ENCODE assay signal across 8 mouse cellular contexts in the genomic region with DNA sequence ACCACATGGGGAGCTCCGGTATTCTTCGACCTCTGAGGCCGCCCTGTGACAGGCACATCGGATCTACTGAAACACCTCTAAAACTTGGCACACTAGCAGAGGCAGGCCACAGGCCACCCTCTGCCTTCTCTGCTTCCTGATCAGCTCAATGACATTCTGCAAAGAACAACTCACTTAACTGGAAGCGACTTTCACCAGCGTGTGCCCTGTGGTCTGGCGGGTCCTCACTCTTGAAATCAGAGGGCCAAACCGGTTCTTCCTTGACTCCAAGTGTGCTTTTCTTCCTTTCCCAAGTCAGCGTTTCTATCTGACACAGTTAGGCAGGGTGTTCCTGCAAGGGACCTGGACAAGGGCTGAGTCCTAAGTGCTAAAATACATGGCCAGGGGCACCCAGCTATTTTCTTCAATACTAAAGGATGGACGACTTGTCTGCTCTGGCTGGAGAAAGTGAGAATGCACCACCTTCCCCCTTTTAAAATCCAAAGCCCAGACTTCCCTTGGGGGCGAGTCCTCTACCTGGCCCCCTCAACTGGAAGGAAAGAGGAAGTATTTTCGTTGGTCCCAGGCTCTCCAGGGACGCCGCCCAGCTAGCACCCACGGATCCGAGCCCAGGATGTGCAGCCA. TPM values are rescaled to one million over a fixed set of nuclear protein-coding genes. Genes with fewer than 3 reads are reported as not detected.
DNase-seq lines count a peak whose midpoint lies in the region; ATAC-seq and TF ChIP-seq lines count a peak whose summit lies in the region.

No protein-coding gene starts in this region.

- no peaks in the 10 kb centered on the region for H3K36me3 ChIP-seq in heart, embryonic 15.5 days
- no peaks in the 10 kb centered on the region for H3K36me3 ChIP-seq in forebrain, postnatal 0 days (ENCODE audit: insufficient read depth)
- H3K36me3 ChIP-seq in liver, embryonic 11.5 days (ENCODE audit: control insufficient read depth, insufficient read depth, low read length) = no peaks in the 10 kb centered on the region
- no peaks in the 10 kb centered on the region for H3K36me3 ChIP-seq in stomach, embryonic 15.5 days

- no peak for TF ChIP-seq CTCF in forebrain, postnatal 0 days (IDR thresholded peaks at IDR 0.05; ENCODE audit: low read depth)

- no peak for DNase-seq in heart, postnatal 4 days
- peak; percentile 6 for DNase-seq in T-cell, adult 2 months (ENCODE audit: low spot score)
- peak; percentile 7 for DNase-seq in forebrain, postnatal 0 days
- no peak for DNase-seq in liver, embryonic 11.5 days (ENCODE audit: low spot score)
- no peak for DNase-seq in adrenal gland, postnatal 36 days
- DNase-seq in spleen, adult 12 weeks (ENCODE audit: low spot score) = no peak

- peak overlapping the region; percentile 87 for H3K4me2 ChIP-seq in heart, embryonic 15.5 days
- peak overlapping the region; percentile 94 for H3K4me2 ChIP-seq in forebrain, postnatal 0 days (ENCODE audit: low read depth)
- peak overlapping the region; percentile 91 for H3K4me2 ChIP-seq in liver, embryonic 11.5 days
- H3K4me2 ChIP-seq in stomach, embryonic 15.5 days = peak overlapping the region; percentile 93

- peak overlapping the region; percentile 79 for H3K4me3 ChIP-seq in heart, embryonic 15.5 days
- H3K4me3 ChIP-seq in forebrain, postnatal 0 days (ENCODE audit: low read depth, low read length) = peak overlapping the region; percentile 90
- peak overlapping the region; percentile 62 for H3K4me3 ChIP-seq in liver, embryonic 11.5 days (ENCODE audit: low read depth, low read length)
- H3K4me3 ChIP-seq in stomach, embryonic 15.5 days (replicated peaks) = peak overlapping the region; percentile 76

- ATAC-seq in heart, embryonic 15.5 days (replicated peaks; ENCODE audit: insufficient number of reproducible peaks, insufficient read depth, low FRiP score, low read depth) = no peak
- ATAC-seq in forebrain, postnatal 0 days = no peak; the same call in 1 of the 2 replicates
- ATAC-seq in liver, embryonic 11.5 days (replicated peaks; ENCODE audit: low FRiP score) = no peak
- 0 out of 2 replicates have a peak, but pooled peaks have one; percentile 13 for ATAC-seq in stomach, embryonic 15.5 days (ENCODE audit: insufficient read depth, low FRiP score, low read depth)

- peaks cover 16% of the 10 kb centered on the region for H3K4me1 ChIP-seq in heart, embryonic 15.5 days (replicated peaks)
- H3K4me1 ChIP-seq in forebrain, postnatal 0 days (ENCODE audit: insufficient read depth) = no peaks in the 10 kb centered on the region; the same call in 1 of the 2 replicates
- H3K4me1 ChIP-seq in liver, embryonic 11.5 days (replicated peaks; ENCODE audit: control insufficient read depth, insufficient read depth, low read length) = no peaks in the 10 kb centered on the region
- peaks cover 13% of the 10 kb centered on the region; the same call in 1 of the 2 replicates for H3K4me1 ChIP-seq in stomach, embryonic 15.5 days

- H3K9me3 ChIP-seq in heart, embryonic 15.5 days (replicated peaks) = no peaks in the 10 kb centered on the region
- no peaks in the 10 kb centered on the region for H3K9me3 ChIP-seq in forebrain, postnatal 0 days (ENCODE audit: low read length)
- H3K9me3 ChIP-seq in liver, embryonic 11.5 days (ENCODE audit: control insufficient read depth, low read length) = no peaks in the 10 kb centered on the region
- H3K9me3 ChIP-seq in stomach, embryonic 15.5 days = no peaks in the 10 kb centered on the region

- no peak overlapping the region for H3K27ac ChIP-seq in heart, embryonic 15.5 days
- H3K27ac ChIP-seq in forebrain, postnatal 0 days (ENCODE audit: low read depth, low read length) = no peak overlapping the region; the same call in 1 of the 2 replicates
- H3K27ac ChIP-seq in liver, embryonic 11.5 days (ENCODE audit: low read depth, low read length) = no peak overlapping the region
- H3K27ac ChIP-seq in stomach, embryonic 15.5 days = no peak overlapping the region

- peaks cover 10% of the 10 kb centered on the region for H3K27me3 ChIP-seq in heart, embryonic 15.5 days
- H3K27me3 ChIP-seq in forebrain, postnatal 0 days (ENCODE audit: insufficient read depth, low read length) = no peaks in the 10 kb centered on the region
- peaks cover 32% of the 10 kb centered on the region for H3K27me3 ChIP-seq in liver, embryonic 11.5 days (replicated peaks; ENCODE audit: control insufficient read depth, insufficient read depth, low read length)
- H3K27me3 ChIP-seq in stomach, embryonic 15.5 days (replicated peaks) = no peaks in the 10 kb centered on the region; the same call in 1 of the 2 replicates

- WGBS in heart, embryonic 15.5 days = 16% methylated on average over 16 of the region's 16 CpGs
- WGBS in forebrain, postnatal 0 days = 14% methylated on average over 16 of the region's 16 CpGs
- WGBS in liver, embryonic 11.5 days = 13% methylated on average over 16 of the region's 16 CpGs
- 13% methylated on average over 16 of the region's 16 CpGs for WGBS in stomach, embryonic 15.5 days

- peak overlapping the region; percentile 68 for H3K9ac ChIP-seq in heart, embryonic 15.5 days
- peak overlapping the region; percentile 92 for H3K9ac ChIP-seq in forebrain, postnatal 0 days
- no peak overlapping the region for H3K9ac ChIP-seq in liver, embryonic 11.5 days (ENCODE audit: low read depth, low read length)
- H3K9ac ChIP-seq in stomach, embryonic 15.5 days = peak overlapping the region; percentile 49; the same call in 1 of the 2 replicates

RNA-seq across cellular contexts. Expression of gene Retreg1, which starts 0.4 kb away (rescaled TPM):
- polyA plus RNA-seq in heart, embryonic 15.5 days (2015; fragmentation: Nextera tagmentation; extraction: Ambion mirVana) = 60.3 and 84.6 TPM in 2 replicates
- total RNA-seq in heart, postnatal 4 days (2021) = 100 to 1,000 TPM; 112 to 141 TPM
- 38.1 and 38.2 TPM in 2 replicates for total RNA-seq in forebrain, postnatal 0 days (2014; rRNA removed)
- 13.1 and 19.1 TPM in 2 replicates for polyA plus RNA-seq in forebrain, postnatal 0 days (2015; fragmentation: Nextera tagmentation; extraction: Ambion mirVana)
- 1.2 and 1.3 TPM in 2 replicates for polyA plus RNA-seq in liver, embryonic 11.5 days (2014; fragmentation: Nextera tagmentation; extraction: Ambion mirVana)
- polyA plus RNA-seq in stomach, embryonic 15.5 days (2015; fragmentation: Nextera tagmentation; extraction: Ambion mirVana) = 13.7 and 17.0 TPM in 2 replicates
- total RNA-seq in adrenal gland, postnatal 36 days (2021) = 10 to 100 TPM; 27.3 to 49.5 TPM

Comparison
In these comparisons a context has a peak if more than half of its experiments do, and no peak if none do; other contexts are left out.
1. DNase-seq: peak in T-cell, adult 2 months (single experiment) and forebrain, postnatal 0 days (single experiment); none in heart, postnatal 4 days (single experiment), liver, embryonic 11.5 days (single experiment), adrenal gland, postnatal 36 days (0 of 2) and spleen, adult 12 weeks (single experiment).
2. Peak in every context shown above with its lines, with median percentiles within 50 percentile points of each other: H3K4me2 ChIP-seq and H3K4me3 ChIP-seq.